Mouse (Mus musculus) cerebellum, adult 8-10 months (tissue): ENCODE results near the gene Furin.

Experiments used
- DNase-seq: peaks from one replicate; pipeline ENCODE4 v3.0.0; 2022

The Furin gene

DNA sequence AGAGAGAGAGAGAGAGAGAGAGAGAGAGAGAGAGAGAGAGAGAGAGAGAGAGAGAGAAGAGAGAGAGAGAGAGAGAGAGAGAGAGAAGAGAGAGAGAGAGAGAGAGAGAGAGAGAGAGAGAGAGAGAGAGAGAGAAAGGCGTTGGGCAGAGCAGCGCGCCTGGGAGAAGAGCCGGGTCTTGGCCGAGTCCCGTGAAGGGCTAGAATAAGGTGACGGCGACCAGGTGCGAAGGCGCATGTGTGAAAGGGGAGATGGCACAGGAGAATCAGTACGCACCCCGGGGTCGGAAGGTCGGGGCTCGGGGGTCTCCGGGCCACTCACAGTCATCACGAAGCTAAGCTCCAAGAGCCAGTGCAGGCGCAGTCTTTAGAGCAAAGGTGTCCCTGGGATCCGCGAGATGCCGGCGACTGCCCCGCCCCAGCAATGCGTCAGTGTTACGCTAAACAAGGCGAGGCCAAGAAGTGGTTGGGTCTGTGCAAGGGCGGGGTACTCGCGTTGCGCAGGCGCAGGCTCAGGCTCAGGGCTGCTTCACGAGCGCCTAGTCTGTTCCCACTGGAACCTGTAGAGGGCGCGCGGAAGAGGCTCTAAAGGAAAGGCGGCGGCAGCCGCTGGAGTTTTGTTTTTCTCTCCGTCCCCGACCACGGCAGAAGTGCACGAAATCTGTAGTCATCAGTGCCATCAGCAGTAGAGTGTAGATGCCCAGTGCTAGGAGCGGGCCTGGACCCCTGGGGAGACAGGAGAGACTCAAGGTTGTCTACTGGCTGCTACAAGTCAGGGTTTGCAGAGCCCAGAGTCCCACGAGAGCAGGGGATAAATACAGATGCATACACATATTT is 65.2 kb downstream of the Furin start:
- peak; percentile 98 for DNase-seq

DNA sequence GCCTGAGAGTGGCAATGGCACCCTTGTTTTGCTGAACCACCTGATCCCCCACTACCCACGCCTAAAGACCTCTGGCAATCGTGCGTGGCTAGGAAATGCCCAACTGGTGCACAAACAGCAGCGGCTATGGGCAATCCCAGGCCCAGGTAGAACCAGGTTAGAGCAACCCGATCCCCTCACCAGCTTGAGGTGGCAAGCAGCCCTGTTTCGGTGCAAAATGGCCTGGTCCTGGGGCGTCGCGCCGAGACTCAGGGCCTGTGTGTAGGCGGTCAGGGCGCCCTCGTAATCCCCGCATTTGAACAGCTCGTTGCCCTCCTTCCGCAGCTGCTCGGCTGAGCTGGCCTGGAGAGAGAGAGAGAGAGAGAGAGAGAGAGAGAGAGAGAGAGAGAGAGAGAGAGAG is 65.9 kb downstream of the Furin start:
- DNase-seq, result peak; percentile 59
